Mouse (Mus musculus) heart, postnatal 0 days (tissue): ENCODE results near the gene Dusp7. TPM values are rescaled to one million over a fixed set of nuclear protein-coding genes. Genes with fewer than 3 reads are reported as not detected.

Experiments
- ATAC-seq: fragments of 200-750 bp; cut with Nextera tagmentation; 2 replicates; pipeline ENCODE4 v1.8.0; 2017; ENCODE audit warnings: low read depth, moderate number of reproducible peaks, moderate library complexity; ENCODE audit not compliant: insufficient read depth
- DNase-seq: peaks from one replicate; pipeline ENCODE4 v3.0.0-alpha.2; 2016; ENCODE audit warnings: low spot score
- H3K27ac ChIP-seq: fragments of 300-500 bp; sonication (generic); 2 replicates; pipeline ENCODE4 v1.5.1; 2014; ENCODE audit warnings: low read depth, mild to moderate bottlenecking
- H3K27me3 ChIP-seq: fragments of 300-500 bp; sonication (generic); 2 replicates; pipeline ENCODE4 v1.6.1; 2014; ENCODE audit warnings: low read length, mixed read lengths; ENCODE audit not compliant: control insufficient read depth, insufficient read depth
- H3K36me3 ChIP-seq: fragments of 300-500 bp; sonication (generic); replicated peaks from 2 replicates; pipeline ENCODE4 v1.6.1; 2014; ENCODE audit warnings: low read length, mixed read lengths; ENCODE audit not compliant: control insufficient read depth, insufficient read depth
- H3K4me1 ChIP-seq: fragments of 300-500 bp; sonication (generic); 2 replicates; pipeline ENCODE4 v1.6.1; 2014; ENCODE audit warnings: antibody characterized with exemption; ENCODE audit not compliant: control insufficient read depth, insufficient read depth
- H3K4me2 ChIP-seq: fragments of 300-500 bp; sonication (generic); 2 replicates; pipeline ENCODE4 v1.6.1; 2014; ENCODE audit warnings: low read depth, mild to moderate bottlenecking, low read length, moderate library complexity
- H3K4me3 ChIP-seq: fragments of 300-500 bp; sonication (generic); 2 replicates; pipeline ENCODE4 v1.5.1; 2014; ENCODE audit warnings: low read depth, low read length
- H3K9ac ChIP-seq: fragments of 300-500 bp; sonication (generic); replicated peaks from 2 replicates; pipeline ENCODE4 v1.6.1; 2014; ENCODE audit warnings: low read depth, low read length, mixed read lengths
- H3K9me3 ChIP-seq: fragments of 300-500 bp; sonication (generic); replicated peaks from 2 replicates; pipeline ENCODE4 v1.6.1; 2016; ENCODE audit warnings: low read length; ENCODE audit not compliant: control insufficient read depth
- CTCF ChIP-seq: IDR thresholded peaks from 2 replicates; pipeline ENCODE4 v1.5.1; 2016; ENCODE audit warnings: antibody characterized with exemption, control low read depth, low read depth
- EP300 ChIP-seq: IDR thresholded peaks from 2 replicates; pipeline ENCODE4 v1.6.1; 2016; ENCODE audit warnings: antibody characterized with exemption, low read depth
- WGBS: fragments of 180-500 bp; shearing (Covaris S2); extraction: QIAGEN DNeasy Blood & Tissue Kit; methylation state at CpG from one replicate; pipeline ENCODE4 v1.1.7; 2014; 5-methylcytosine and 5-hydroxymethylcytosine counted together
- polyA plus RNA-seq: library from polyadenylated mRNA; unstranded; fragments of >200 nt; fragmentation: Nextera tagmentation; extraction: Ambion mirVana; gene quantifications from 2 replicates; pipeline ENCODE4 v1.2.1, GENCODE M21; 2015
- total RNA-seq: library from RNA; depleted of rRNA; stranded (reverse); fragments of >200 nt; gene quantifications from 2 replicates; pipeline ENCODE4 v1.2.3, GENCODE M21; 2014; ENCODE audit warnings: low replicate concordance

Gene Dusp7
- total and polyA plus RNA-seq, 2 experiments from 2014 or later: 10.3 to 47.7 TPM

DNA sequence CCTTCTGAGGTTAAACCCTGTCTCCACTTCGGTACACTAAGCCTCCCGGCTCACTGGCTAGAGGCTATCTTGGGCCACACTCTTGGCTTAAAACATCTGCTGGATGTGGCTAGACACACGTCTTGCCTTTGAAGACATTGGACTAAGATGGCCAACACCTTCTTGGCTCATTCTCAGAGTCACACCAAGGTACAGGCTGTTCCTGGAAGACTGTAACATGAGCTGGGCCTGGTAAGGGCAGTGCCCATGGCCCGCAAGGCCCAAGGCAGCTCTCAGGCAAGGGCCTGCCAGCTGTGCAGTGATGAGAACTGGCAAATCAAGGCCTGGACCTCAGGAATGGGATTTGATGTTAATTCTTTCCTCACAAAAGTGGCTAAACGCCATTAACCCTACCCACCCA, 45.2 kb downstream of the Dusp7 start:
- no peak overlapping the region for H3K4me3 ChIP-seq
- no peaks in the 10 kb centered on the region for H3K27me3 ChIP-seq
- no peaks in the 10 kb centered on the region for H3K36me3 ChIP-seq
- H3K4me2 ChIP-seq: no peak overlapping the region
- WGBS: 88% methylated on average over 5 of the region's 5 CpGs
- peaks cover 14% of the 10 kb centered on the region for H3K4me1 ChIP-seq
- no peak for ATAC-seq
- 0 out of 2 replicates have a peak, but pooled peaks cover 3% of the 10 kb centered on the region for H3K9me3 ChIP-seq
- no peak overlapping the region for H3K27ac ChIP-seq
- no peak overlapping the region for H3K9ac ChIP-seq
- TF ChIP-seq EP300 (no peak), CTCF (no peak)
- no peak for DNase-seq

DNA sequence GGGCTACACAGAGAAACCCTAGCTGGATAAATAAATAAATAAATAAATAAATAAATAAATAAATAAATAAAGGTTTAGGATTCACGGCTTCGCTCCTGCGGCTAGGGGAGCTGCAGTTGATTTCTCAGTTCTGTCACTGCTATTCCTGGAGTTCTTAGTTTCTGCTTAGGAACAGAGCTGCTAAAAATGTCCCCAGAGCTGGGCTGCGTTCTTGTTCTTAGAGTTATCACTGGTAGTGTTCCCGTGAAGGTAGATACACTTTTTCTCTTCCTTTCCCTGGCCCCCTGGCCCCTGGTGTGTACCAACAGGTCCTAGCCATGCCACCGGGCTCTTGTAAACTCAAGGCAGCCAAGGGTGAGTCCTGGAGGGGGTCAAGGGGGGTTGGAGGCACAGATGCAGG, 48.4 kb downstream of the Dusp7 start:
- Histone ChIP-seq H3K27ac (no peak overlapping the region; the same call in 1 of the 2 replicates), H3K36me3 (no peaks in the 10 kb centered on the region), H3K4me2 (no peak overlapping the region), H3K27me3 (peaks cover 12% of the 10 kb centered on the region; the same call in 1 of the 2 replicates), H3K9ac (no peak overlapping the region), H3K4me1 (peaks cover 13% of the 10 kb centered on the region), H3K9me3 (no peaks in the 10 kb centered on the region), H3K4me3 (no peak overlapping the region)
- whole genome bisulfite sequencing: 51% methylated on average over 6 of the region's 6 CpGs
- no peak for TF ChIP-seq EP300
- no peak for DNase-seq
- ATAC-seq: no peak

DNA sequence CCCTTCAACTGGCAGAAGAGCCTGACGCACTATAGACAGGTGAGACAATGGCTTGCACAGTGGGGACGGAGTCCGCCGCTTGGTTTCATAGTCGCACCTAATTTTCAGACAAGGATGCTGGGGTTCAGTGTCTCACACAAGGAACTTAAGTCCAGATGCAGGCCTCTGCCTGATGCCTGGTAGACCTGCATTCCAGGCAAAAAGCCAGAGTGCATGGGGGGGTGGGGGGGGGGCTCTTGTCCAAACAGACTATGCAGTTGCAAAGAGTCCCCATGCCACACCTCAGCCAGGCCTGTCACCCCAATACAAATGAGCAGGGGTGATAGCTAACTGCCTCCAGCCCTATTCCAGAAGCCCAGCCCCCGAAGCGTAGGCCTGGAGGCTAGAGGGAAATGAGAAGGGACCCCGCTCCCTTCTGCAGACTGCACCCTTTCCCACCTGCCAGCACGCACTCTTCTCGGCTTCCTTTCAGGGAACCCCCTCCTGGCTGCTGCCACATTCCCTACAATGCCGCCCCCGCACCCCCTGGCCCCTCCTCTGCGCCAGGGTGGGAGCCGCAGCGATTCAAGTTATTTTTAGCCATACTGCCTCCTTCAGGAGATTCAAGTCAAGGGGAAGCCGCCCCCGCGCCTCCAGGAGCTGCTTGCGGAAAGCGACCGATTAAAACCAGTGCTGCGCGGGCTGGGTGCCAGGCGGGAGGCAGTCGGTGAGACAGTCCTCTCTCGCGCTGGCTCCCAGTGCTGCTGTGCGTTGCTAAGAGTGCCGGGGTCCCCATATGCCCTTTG, 49.6 kb downstream of the Dusp7 start:
- Histone ChIP-seq H3K36me3 (no peaks in the 10 kb centered on the region), H3K9ac (peak overlapping the region; percentile 17), H3K4me2 (peak overlapping the region; percentile 58), H3K27ac (peak overlapping the region; percentile 16; the same call in 1 of the 2 replicates), H3K9me3 (no peaks in the 10 kb centered on the region), H3K27me3 (peaks cover 12% of the 10 kb centered on the region; the same call in 1 of the 2 replicates), H3K4me3 (peak overlapping the region; percentile 23), H3K4me1 (peaks cover 13% of the 10 kb centered on the region)
- WGBS: 14% methylated on average over 29 of the region's 29 CpGs
- peak; percentile 67 for ATAC-seq
- TF ChIP-seq EP300 (peak; percentile 75), CTCF (peak; percentile 19; the same call in 1 of the 2 replicates)
- DNase-seq: peak; percentile 86

DNA sequence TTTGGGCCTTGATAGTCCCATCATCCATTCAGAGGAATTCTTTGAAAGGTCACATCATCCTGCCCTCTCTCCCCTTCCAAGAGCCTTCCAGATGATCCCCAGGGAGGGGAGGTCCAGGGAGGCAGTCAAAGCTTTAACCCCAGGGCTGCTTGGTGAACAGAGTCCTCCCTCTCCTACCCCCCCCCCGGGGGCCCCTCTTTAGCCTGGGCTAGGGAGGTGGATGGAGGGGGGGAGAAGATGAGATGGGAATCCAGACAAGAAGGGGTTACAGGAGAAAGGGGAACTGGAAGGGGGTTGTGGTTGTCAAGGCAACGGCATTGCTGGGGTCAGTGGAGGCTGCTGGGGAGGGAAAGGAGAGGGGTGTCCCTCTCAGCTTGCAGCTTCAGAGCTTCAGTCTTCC, 52.2 kb downstream of the Dusp7 start:
- TF ChIP-seq EP300 (no peak), CTCF (no peak)
- H3K9ac ChIP-seq: no peak overlapping the region
- 5% methylated on average over 2 of the region's 2 CpGs for WGBS
- H3K36me3 ChIP-seq: no peaks in the 10 kb centered on the region
- H3K4me1 ChIP-seq: peaks cover 13% of the 10 kb centered on the region
- no peaks in the 10 kb centered on the region for H3K9me3 ChIP-seq
- H3K4me3 ChIP-seq: no peak overlapping the region
- H3K4me2 ChIP-seq: no peak overlapping the region
- no peak for DNase-seq
- peaks cover 12% of the 10 kb centered on the region; the same call in 1 of the 2 replicates for H3K27me3 ChIP-seq
- no peak for ATAC-seq
- no peak overlapping the region for H3K27ac ChIP-seq

DNA sequence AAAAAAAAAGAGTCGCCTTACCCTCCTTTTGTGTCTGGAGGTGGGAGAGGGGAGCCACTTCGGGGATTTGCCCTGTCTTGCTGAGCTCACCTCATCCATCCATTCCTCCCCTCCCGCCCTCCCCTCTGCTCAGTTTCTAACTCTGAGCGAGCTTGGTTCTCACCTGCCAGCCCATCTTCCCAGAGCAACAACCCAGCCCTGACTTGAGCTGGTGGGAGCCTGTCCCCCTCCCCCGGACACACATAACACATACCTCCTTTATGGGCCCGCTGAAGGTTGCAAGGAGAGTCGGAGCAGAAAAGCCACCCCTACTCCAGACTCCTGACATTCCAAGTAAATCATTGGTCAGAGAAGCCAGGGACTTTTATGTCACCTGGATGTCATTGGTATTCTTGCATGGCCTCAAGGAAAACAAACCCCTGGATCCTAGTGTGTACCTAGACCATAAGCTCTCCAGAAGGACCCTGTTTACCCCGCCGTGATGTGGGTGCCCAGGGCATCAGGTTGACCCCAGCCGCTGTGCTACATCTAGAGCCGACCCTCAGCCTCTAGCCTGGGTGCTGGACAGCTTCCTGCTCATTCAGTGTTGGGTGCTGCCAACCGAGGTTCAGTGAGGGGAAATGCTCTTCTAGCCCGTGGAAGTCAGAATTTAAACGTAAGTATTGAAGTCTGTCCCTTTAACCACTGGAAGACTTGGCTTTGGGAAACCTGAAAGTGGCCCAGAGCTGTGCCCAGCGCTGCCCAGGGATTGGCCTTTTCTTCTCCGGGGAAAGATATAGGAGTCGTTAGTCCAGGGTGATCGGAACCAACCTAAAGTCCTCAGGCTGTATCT, 52.8 kb downstream of the Dusp7 start:
- H3K9ac ChIP-seq: no peak overlapping the region
- H3K4me3 ChIP-seq: no peak overlapping the region
- H3K9me3 ChIP-seq: no peaks in the 10 kb centered on the region
- H3K4me1 ChIP-seq: peaks cover 13% of the 10 kb centered on the region
- H3K27ac ChIP-seq: no peak overlapping the region
- H3K36me3 ChIP-seq: no peaks in the 10 kb centered on the region
- peaks cover 12% of the 10 kb centered on the region; the same call in 1 of the 2 replicates for H3K27me3 ChIP-seq
- no peak for DNase-seq
- 26% methylated on average over 18 of the region's 18 CpGs for WGBS
- peak; percentile 11 for ATAC-seq
- TF ChIP-seq EP300: no peak
- TF ChIP-seq CTCF: no peak
- H3K4me2 ChIP-seq: peak overlapping the region; percentile 39
